Mouse (Mus musculus) A20 (cell line): ENCODE data around the gene Pacsin1.

Source experiments
- DNase-seq: peaks from one replicate; pipeline ENCODE4 v3.0.0-alpha.2; 2011; ENCODE audit warnings: low read depth, low spot score

The Pacsin1 gene

DNA sequence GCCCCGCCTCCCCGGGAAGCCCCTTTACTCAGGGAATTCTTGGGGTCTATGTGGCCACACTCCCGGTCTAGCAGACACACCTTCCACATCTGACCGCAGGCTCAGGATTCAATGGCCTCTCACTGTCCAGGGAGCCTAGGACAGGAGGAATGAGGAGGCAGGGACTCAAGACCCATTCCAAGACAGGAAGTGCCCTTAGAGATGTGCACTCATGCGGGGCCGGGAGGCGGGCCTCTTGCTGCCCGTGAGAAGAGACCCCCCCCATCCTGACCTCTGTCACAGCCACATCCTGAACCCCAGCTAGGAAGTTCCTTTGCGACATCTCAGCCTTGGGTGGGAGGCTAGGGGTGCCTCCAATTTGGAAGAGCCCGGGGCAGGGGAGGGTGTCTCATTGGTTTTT, 69.7 kb downstream of the Pacsin1 start:
- DNase-seq, result no peak

GRCm38 (mm10) chr17:27725412-27725811, 70.1 kb downstream of the Pacsin1 start:
- no peak for DNase-seq

- DNase-seq, result no peak
These were observed 71.2 kb downstream of the Pacsin1 start for GRCm38 (mm10) chr17:27726527-27726926.

- DNase-seq, result no peak
These were observed 73.5 kb downstream of the Pacsin1 start, which contains the start of gene Spdef for GRCm38 (mm10) chr17:27728770-27729169. Gene Spdef (minus strand): TSS chr17:27728955.

DNA sequence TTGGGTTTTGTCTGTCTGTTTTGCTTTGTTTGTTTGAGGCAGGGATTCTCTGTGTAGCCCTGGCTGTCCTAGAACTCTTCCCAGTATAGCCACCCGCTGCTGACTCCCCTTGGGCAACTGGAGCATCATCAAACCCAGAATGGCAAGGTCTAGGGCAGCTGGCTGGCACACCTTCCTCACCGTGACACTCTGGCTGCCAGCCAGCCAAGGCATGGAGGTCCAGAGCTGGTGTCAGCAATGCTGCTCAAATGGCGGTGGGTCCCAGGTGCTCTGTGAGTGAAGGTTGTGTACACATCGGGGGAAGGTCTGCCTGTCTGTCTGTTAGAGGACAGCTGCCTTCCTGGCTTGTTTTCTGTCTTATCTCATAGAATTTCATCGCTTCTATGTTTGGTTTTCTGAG, 76.8 kb downstream of the Pacsin1 start:
- DNase-seq, result no peak

DNA sequence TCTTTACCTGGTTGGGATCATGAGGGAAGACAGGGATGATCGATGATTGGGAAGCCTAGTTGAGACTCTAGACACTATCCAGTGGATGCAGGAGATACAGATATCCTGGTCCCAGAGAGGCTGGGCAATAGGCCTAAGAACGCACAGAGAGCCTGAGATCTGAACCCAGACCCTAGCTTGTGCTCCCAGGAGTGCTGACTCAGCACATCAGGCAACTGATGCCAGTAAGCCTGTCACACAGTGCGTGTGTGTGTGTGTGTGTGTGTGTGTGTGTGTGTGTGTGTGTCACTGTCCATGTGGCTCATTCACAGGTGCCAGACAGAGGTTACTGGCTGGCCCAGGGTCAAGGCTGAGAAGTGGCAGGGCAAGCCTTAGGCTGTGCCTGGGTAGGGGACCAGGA, 77.4 kb downstream of the Pacsin1 start:
- DNase-seq, result no peak

DNA sequence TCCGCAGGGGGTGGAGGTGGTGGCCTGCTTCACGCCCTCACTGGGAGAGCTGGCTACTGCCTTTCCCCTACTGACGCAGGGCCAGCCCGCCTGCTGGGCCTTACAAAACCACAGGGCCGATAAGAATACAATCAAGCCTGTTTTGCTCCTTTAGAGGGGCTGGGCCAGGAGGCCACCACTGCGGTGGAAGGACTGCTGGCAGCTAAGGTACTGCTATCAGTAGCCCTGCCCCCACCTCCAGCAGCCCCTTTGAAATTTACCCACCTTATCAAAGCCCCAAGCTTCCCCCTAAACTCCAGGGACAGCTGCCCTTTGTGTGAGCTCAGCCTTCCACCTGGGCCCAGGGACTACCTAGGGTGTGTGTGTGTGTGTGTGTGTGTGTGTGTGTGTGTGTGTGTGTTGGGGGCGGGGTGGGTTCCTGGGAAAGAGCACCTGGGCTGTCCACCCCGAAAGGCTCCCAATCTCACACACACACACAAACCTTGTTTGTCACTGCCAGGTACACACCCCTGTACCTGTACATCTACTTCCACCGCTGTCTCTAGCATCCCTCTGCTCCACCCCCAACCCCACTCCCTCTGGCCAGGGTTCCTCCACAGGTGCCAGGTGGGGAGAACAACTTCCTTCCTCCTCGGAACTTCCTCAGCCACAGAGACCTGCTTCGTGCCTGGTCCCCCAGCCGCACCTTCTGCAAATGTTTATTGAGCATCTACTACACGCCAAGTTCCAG, 79.2 kb downstream of the Pacsin1 start:
- no peak for DNase-seq

- DNase-seq, result no peak
These were observed 85.7 kb downstream of the Pacsin1 start for GRCm38 (mm10) chr17:27740961-27741360.

DNA sequence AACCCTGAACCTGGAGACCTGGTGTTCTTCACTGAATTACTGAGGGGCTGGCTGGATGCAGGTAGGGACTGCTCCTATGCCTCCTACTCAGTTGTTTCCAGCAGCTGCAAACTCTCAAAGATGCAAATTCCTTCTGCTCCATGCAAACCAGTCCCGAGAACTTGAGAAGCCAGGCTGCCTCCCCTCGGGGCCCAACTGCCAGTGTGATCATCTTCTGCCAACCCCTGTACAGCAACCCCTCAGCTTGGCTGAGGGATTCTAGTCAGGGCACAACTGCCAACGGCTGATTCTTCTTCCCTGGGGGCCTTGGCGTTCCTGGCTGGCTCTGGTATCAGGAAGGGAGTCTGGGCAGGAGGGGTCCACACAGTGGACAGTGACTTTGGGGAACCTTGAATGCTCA, 91.1 kb downstream of the Pacsin1 start:
- no peak for DNase-seq

GRCm38 (mm10) chr17:27748123-27748522, 92.8 kb downstream of the Pacsin1 start:
- DNase-seq, result no peak

- no peak for DNase-seq
These were observed 95.2 kb downstream of the Pacsin1 start for GRCm38 (mm10) chr17:27750451-27750942.

DNA sequence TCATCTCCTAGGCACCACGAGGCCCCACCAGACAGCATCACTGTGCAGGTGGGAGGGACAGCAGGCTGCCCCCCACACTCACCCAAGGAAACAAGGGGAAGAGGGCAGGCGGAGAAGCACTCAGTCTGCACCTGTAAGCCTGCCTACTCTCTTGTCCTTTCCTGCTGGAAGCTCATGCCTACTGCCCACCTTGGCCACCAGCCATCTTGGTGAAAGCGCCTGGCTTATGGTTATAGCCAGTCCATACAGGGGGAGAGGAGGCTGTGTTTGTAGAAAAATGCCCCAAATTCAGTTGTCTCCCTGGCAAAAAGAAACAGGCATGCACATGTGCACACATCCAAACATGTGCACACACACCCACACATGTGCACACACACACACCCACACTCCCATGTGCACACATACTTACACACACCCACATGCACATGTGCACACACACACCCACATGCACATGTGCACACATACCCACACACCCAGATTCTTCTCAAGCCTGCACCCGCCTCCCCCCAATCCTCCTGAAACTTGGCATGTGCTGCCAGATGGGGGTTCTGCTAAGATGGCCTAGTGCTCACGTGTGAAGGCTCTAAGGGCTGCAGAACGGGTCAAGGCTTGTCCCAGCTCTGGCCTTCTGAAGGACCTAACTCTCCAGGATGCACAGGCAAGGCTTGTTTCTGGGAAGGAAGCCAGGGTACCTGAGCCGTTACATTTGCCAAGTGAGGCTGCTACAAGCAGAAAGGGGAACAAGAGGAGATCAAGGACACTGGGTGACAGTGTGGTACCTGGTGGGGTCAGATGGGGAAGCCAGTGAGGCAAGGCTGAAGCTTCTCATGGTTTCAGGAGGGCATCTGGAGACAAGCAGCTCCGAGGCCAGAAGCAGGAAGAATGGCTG, 96.2 kb downstream of the Pacsin1 start:
- DNase-seq, result no peak

GRCm38 (mm10) chr17:27760169-27760568, 104.9 kb downstream of the Pacsin1 start:
- no peak for DNase-seq
